ENCODE assay signal across 15 mouse cellular contexts in genomic region chr13:24508917-24509316, GRCm38 (mm10).
"Had no signal": no experiment of that assay in that cellular context is flagged by ENCODE, and none has a peak within 500 bp of the region (broad histone marks: within the 10 kb centered on the region; RNA-seq: fewer than 3 reads in every experiment).

No protein-coding gene starts in this region.

- DNase-seq: kidney, adult 2 months; kidney, postnatal 14 days; layer of hippocampus, adult 9-11 months; layer of hippocampus, postnatal 36 days; liver, embryonic 13.5 days; lung, adult 18-20 months; lung, postnatal 4 days; midbrain, embryonic 14.5 days; right cerebral cortex, postnatal 14 days; thymus, adult 2 months; thymus, postnatal 25 days had no signal

- H3K9me3 ChIP-seq: intestine, embryonic 15.5 days; kidney, embryonic 15.5 days; limb, embryonic 15.5 days; liver, embryonic 13.5 days had no signal

- H3K4me2 ChIP-seq: intestine, embryonic 15.5 days; kidney, embryonic 15.5 days; limb, embryonic 15.5 days; liver, embryonic 13.5 days had no signal

- H3K27ac ChIP-seq: intestine, embryonic 15.5 days; kidney, embryonic 15.5 days; limb, embryonic 15.5 days; liver, embryonic 13.5 days had no signal

- H3K4me3 ChIP-seq: intestine, embryonic 15.5 days; kidney, embryonic 15.5 days; limb, embryonic 15.5 days; liver, embryonic 13.5 days had no signal

- H3K27me3 ChIP-seq: intestine, embryonic 15.5 days; kidney, embryonic 15.5 days; limb, embryonic 15.5 days; liver, embryonic 13.5 days had no signal

- H3K4me1 ChIP-seq: intestine, embryonic 15.5 days; kidney, embryonic 15.5 days; limb, embryonic 15.5 days had no signal

- ATAC-seq: intestine, embryonic 15.5 days; lung, postnatal 0 days had no signal

- H3K36me3 ChIP-seq: intestine, embryonic 15.5 days; kidney, embryonic 15.5 days; limb, embryonic 15.5 days; liver, embryonic 13.5 days had no signal
